Mouse (Mus musculus) thymus, postnatal 25 days (tissue): ENCODE measurements around the gene Alppl2.

Source experiments
- DNase-seq: peaks from one replicate; pipeline ENCODE4 v3.0.0; 2022

Gene Alppl2

GRCm38 (mm10) chr1:87041814-87042438 lies 47.8 kb downstream of the Alppl2 start:
- peak; percentile 66 for DNase-seq

- peak; percentile 71 for DNase-seq
These were observed 48.6 kb downstream of the Alppl2 start for GRCm38 (mm10) chr1:87041119-87041518.

- no peak for DNase-seq
These were observed 51.2 kb downstream of the Alppl2 start for GRCm38 (mm10) chr1:87038477-87039070.
